Mouse (Mus musculus): ENCODE results near the gene Jmjd1c. TPM values are rescaled to one million over a fixed set of nuclear protein-coding genes. Genes with fewer than 3 reads are reported as not detected.

Gene Jmjd1c
- polyA plus RNA-seq, 1 experiment from 2014 or later = 36.2 TPM

GRCm38 (mm10) chr10:67284761-67285175 is 188.8 kb downstream of the Jmjd1c start:
- 0% methylated on average over 41 of the region's 41 CpGs for WGBS
- peak overlapping the region; percentile 66 for H3K27ac ChIP-seq

DNA sequence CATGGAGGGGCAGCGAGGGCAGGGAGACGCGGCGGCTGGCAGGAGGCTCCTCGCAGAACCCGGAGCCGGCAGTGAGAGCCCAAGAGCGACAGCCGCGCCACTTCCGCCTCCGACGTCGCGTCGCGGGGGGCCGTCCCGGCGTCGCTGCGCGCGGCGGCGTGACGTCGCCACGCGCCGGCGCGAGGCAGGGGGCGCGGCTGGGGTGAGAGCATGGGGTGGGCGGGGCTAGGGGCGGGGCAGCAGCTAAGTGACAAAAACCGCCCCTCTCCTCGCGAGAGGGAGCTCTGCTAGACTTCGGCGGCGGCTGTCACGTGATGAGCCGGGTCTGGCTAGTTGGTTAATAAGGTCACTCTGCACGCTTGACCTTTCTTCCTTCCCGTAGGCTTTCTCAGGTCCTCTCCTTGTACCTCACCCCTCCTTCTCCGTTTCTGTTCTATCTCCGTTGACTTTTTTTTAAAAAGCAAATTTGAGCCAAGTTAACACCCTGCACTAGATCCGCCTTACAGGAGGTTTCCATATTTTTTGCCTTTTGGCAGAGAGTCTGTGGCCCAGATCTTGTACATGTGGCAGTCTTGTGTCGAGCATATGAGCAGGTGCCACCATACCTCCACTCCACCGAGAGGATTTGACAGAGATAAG is 189.4 kb downstream of the Jmjd1c start, which contains the start of gene Nrbf2:
Nrbf2 (minus strand) TSS at position 130 of the 639 bp plus-strand sequence.
- Histone ChIP-seq H3K4me3 (replicated peaks) (peak within 1 kb of the TSS; percentile 97), H3K36me3 (no peaks in the 10 kb centered on the region), H3K9me3 (no peaks in the 10 kb centered on the region), H3K27ac (peak within 1 kb of the TSS; percentile 66), H3K27me3 (replicated peaks) (no peaks in the 10 kb centered on the region), H3K9ac (peak within 1 kb of the TSS; percentile 90), H3K4me2 (replicated peaks) (peak within 1 kb of the TSS; percentile 81), H3K4me1 (replicated peaks) (no peaks in the 10 kb centered on the region; the same call in 1 of the 2 replicates)
- 2% methylated on average over 49 of the region's 52 CpGs for whole genome bisulfite sequencing
- ATAC-seq = peak; percentile 96

More at GRCm38 (mm10) chr10:67284761-67285175, 188.8 kb downstream of the Jmjd1c start:
- Histone ChIP-seq H3K4me3 (replicated peaks) (peak overlapping the region; percentile 97), H3K36me3 (no peaks in the 10 kb centered on the region), H3K4me1 (replicated peaks) (no peaks in the 10 kb centered on the region; the same call in 1 of the 2 replicates), H3K4me2 (replicated peaks) (peak overlapping the region; percentile 81), H3K9ac (peak overlapping the region; percentile 90), H3K27me3 (replicated peaks) (no peaks in the 10 kb centered on the region), H3K9me3 (no peaks in the 10 kb centered on the region)
- ATAC-seq = peak; percentile 78

DNA sequence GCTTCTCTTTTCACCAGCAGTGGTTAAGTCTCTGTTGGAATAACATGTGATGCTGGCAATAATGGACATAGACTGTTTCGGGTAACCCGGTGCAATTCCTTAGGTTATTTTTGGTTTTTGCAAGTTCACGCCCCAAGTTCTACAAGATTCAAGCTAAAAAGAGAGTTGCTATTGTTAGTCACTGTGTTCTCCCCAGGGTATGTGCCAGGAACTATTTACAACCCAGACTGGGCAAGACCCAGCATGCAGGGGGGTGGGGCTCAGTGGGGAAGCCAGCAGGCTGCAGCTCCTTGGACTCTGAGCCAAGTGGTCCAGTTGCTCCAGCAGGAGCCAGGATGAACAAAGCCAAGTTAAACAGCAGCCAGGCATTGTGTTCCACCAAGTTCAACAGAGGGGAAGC is 192.0 kb downstream of the Jmjd1c start:
- Histone ChIP-seq H3K9me3 (no peaks in the 10 kb centered on the region), H3K27ac (no peak overlapping the region), H3K4me2 (replicated peaks) (no peak overlapping the region), H3K27me3 (replicated peaks) (no peaks in the 10 kb centered on the region), H3K4me1 (replicated peaks) (no peaks in the 10 kb centered on the region; the same call in 1 of the 2 replicates), H3K4me3 (replicated peaks) (no peak overlapping the region), H3K9ac (no peak overlapping the region), H3K36me3 (no peaks in the 10 kb centered on the region)
- 79% methylated on average over 3 of the region's 3 CpGs for WGBS
- ATAC-seq = no peak

DNA sequence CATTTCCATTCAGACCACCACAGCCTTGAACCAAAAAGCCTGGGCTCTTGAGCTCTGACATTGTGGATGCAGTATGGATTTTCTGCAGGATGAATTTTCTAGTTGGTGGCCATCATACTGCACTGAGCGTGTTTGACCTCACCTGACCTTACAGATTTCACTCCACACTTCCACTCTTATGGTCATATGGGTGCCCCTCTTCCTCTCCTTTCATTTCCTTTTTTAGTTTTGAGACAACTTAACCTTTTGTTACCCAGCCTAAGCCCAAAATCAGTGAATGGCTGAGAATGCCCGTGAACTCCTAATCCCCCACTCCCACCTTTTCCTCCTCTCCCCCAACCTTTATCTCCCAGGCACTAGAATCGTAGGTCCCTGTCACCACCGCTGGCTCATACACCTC is 194.7 kb downstream of the Jmjd1c start:
- no peak overlapping the region for H3K9ac ChIP-seq
- H3K4me2 ChIP-seq (replicated peaks) = no peak overlapping the region
- H3K4me1 ChIP-seq (replicated peaks) = no peaks in the 10 kb centered on the region
- 69% methylated on average over 4 of the region's 4 CpGs for WGBS
- ATAC-seq = no peak
- H3K36me3 ChIP-seq = no peaks in the 10 kb centered on the region
- H3K27me3 ChIP-seq (replicated peaks) = no peaks in the 10 kb centered on the region
- no peak overlapping the region for H3K4me3 ChIP-seq (replicated peaks)
- H3K27ac ChIP-seq = no peak overlapping the region
- no peaks in the 10 kb centered on the region for H3K9me3 ChIP-seq

GRCm38 (mm10) chr10:67291087-67291486 is 195.2 kb downstream of the Jmjd1c start:
- Histone ChIP-seq H3K4me3 (replicated peaks) (no peak overlapping the region), H3K27me3 (replicated peaks) (no peaks in the 10 kb centered on the region), H3K4me1 (replicated peaks) (no peaks in the 10 kb centered on the region), H3K36me3 (no peaks in the 10 kb centered on the region), H3K9me3 (no peaks in the 10 kb centered on the region), H3K27ac (no peak overlapping the region), H3K4me2 (replicated peaks) (no peak overlapping the region), H3K9ac (no peak overlapping the region)
- no peak for ATAC-seq
- WGBS = 44% methylated on average over 8 of the region's 8 CpGs

GRCm38 (mm10) chr10:67295331-67295730 is 199.4 kb downstream of the Jmjd1c start:
- Histone ChIP-seq H3K27me3 (replicated peaks) (no peaks in the 10 kb centered on the region), H3K9me3 (no peaks in the 10 kb centered on the region), H3K36me3 (no peaks in the 10 kb centered on the region), H3K27ac (no peak overlapping the region), H3K9ac (no peak overlapping the region), H3K4me3 (replicated peaks) (no peak overlapping the region), H3K4me1 (replicated peaks) (no peaks in the 10 kb centered on the region), H3K4me2 (replicated peaks) (no peak overlapping the region)
- 69% methylated on average over 5 of the region's 5 CpGs for WGBS
- ATAC-seq = no peak

DNA sequence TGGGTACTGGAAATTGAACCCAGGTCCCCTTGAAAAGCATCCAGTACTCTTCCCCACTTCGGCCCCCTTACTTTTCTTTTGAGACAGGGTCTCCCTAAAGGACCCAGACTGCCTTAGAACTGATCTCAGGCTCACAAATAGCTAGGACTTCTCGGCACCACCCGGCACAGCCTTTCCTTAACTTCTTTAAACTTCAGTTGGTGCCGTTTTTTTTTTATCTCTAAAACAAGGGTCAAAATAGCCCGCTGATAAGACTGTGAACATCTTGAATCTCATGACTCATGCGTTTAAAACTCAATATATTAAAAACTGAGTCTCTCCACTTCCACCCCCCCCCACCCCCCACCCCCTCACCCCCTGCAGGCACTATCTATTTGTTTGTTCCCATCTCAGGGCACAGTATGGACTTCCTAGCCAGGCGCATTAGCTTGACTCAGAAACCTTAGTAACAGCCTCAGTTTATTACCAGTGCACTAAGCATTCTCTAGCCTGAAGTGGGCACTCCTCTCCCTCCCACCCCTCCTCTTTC is 200.1 kb downstream of the Jmjd1c start:
- H3K27ac ChIP-seq = no peak overlapping the region
- H3K36me3 ChIP-seq = no peaks in the 10 kb centered on the region
- no peak for ATAC-seq
- no peaks in the 10 kb centered on the region for H3K27me3 ChIP-seq (replicated peaks)
- no peak overlapping the region for H3K9ac ChIP-seq
- no peak overlapping the region for H3K4me2 ChIP-seq (replicated peaks)
- H3K4me1 ChIP-seq (replicated peaks) = no peaks in the 10 kb centered on the region
- no peaks in the 10 kb centered on the region for H3K9me3 ChIP-seq
- H3K4me3 ChIP-seq (replicated peaks) = no peak overlapping the region
- WGBS = 75% methylated on average over 7 of the region's 7 CpGs

DNA sequence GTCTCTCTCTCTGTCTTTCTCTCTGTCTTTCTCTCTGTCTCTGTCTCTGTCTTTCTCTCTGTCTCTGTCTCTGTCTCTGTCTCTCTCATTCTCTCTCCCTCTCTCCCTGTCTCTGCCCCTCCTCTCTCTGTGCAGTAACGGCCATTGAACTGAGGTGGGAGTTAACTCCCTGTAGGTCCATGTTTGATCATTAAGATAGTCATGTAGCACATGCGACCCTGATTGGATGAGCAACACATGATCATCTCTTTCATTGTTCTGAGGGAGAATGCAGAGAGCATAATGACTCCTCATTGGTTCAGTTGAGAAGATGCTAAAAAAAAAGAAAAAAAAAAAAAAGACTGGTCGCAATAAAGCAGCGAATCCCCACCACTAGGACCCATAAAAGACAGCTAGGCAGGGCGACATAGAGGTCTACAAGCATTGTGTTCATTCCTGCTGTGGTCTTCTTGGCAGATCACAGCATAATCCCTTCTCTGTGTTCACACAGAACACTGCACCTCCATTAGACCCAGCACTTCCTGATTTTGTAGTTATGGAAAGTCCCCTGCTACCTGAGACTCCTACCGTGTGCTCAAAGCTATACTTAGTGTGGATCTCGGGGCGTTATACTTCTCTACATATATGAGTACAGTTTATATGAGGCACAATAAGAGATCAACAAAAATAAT is 200.7 kb downstream of the Jmjd1c start:
- Histone ChIP-seq H3K36me3 (no peaks in the 10 kb centered on the region), H3K9me3 (no peaks in the 10 kb centered on the region), H3K4me2 (replicated peaks) (no peak overlapping the region), H3K27ac (no peak overlapping the region), H3K27me3 (replicated peaks) (no peaks in the 10 kb centered on the region), H3K4me3 (replicated peaks) (no peak overlapping the region), H3K9ac (no peak overlapping the region), H3K4me1 (replicated peaks) (no peaks in the 10 kb centered on the region)
- no peak for ATAC-seq
- WGBS = 86% methylated on average over 8 of the region's 8 CpGs

DNA sequence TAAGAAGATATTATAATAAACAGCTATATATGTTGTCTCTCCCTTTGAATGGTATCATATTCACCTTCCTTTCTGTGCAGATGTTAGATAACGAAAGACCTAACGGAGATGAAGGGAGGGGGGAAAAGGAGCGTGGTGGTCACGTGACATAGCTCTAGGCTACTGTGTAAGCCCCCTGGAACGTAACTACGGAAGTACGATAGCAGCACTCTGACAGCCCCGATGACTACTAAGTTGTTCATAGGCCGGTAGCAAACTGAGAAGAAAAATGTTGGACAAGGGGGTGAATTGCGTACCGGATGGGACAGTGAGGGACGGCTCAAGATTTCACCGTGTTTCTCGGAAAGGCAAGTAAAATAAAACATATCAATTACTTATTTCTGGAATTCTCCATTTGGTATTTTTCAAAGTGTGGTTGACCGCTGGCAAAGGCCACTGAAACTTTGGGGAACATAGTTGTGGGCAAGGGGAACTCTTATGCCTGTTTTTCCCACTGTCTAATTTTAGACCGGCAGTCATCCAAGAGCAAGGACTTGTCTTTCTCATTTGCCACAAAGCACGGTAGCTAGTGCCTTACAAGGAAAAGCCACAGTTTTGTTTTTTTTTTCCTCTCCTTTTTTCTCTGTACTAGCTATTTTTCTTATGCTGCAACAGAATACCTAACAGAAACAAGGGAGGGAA is 201.4 kb downstream of the Jmjd1c start:
- 89% methylated on average over 17 of the region's 17 CpGs for WGBS

DNA sequence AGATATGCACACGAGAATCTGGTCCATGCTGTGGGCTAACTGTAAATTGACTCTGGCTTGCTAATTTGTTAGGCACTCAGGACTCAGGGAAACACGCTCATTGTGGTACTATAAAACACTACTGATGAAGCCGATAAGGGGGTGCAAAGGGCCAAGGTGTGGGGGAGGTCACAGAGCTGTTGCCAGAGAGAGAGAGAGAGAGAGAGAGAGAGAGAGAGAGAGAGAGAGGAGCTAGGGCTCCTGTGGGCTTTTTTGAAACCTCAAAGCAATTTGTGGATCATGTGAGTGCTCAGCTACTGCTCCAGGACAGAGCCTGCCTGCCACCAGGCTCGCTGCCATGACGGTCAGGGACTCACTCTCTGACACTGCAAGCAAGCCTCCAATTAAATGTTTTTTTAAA is 202.9 kb downstream of the Jmjd1c start:
- no peak overlapping the region for H3K4me3 ChIP-seq (replicated peaks)
- H3K36me3 ChIP-seq = no peaks in the 10 kb centered on the region
- H3K27ac ChIP-seq = no peak overlapping the region
- no peak overlapping the region for H3K9ac ChIP-seq
- H3K4me1 ChIP-seq (replicated peaks) = no peaks in the 10 kb centered on the region
- H3K4me2 ChIP-seq (replicated peaks) = no peak overlapping the region
- WGBS = 39% methylated on average over 5 of the region's 5 CpGs
- H3K9me3 ChIP-seq = no peaks in the 10 kb centered on the region
- no peak for ATAC-seq
- H3K27me3 ChIP-seq (replicated peaks) = no peaks in the 10 kb centered on the region

More for the DNA sequence above, 201.4 kb downstream of the Jmjd1c start:
- Histone ChIP-seq H3K27ac (no peak overlapping the region), H3K9me3 (no peaks in the 10 kb centered on the region), H3K4me1 (replicated peaks) (no peaks in the 10 kb centered on the region), H3K4me3 (replicated peaks) (no peak overlapping the region), H3K4me2 (replicated peaks) (no peak overlapping the region), H3K9ac (no peak overlapping the region), H3K27me3 (replicated peaks) (no peaks in the 10 kb centered on the region), H3K36me3 (no peaks in the 10 kb centered on the region)
- ATAC-seq = no peak

DNA sequence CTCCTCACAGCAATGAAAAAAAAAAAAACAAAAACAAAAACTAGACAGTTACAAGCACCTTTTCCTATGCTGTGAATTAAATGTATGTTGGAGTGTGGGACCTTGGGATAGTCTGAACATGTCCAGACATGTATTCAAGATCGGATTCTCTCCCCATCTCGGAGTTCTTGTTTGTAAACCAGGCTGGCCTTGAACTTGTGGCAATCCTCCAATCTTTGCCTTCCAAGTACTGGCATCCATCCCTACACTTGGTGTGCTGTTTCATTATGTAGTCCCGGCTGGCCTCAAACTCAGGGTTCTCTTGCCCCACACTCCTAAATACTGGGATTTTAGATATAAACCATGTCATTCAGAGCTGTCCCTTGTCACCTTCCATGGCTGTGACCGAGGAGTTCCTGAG is 203.4 kb downstream of the Jmjd1c start:
- no peak overlapping the region for H3K9ac ChIP-seq
- H3K27ac ChIP-seq = no peak overlapping the region
- 69% methylated on average over 4 of the region's 4 CpGs for WGBS
- no peak overlapping the region for H3K4me2 ChIP-seq (replicated peaks)
- no peaks in the 10 kb centered on the region for H3K36me3 ChIP-seq
- no peaks in the 10 kb centered on the region for H3K9me3 ChIP-seq
- no peaks in the 10 kb centered on the region for H3K27me3 ChIP-seq (replicated peaks)
- no peak overlapping the region for H3K4me3 ChIP-seq (replicated peaks)
- no peak for ATAC-seq
- no peaks in the 10 kb centered on the region for H3K4me1 ChIP-seq (replicated peaks)

- no peak overlapping the region for H3K4me3 ChIP-seq (replicated peaks)
- no peak overlapping the region for H3K27ac ChIP-seq
- no peaks in the 10 kb centered on the region for H3K27me3 ChIP-seq (replicated peaks)
- no peaks in the 10 kb centered on the region for H3K36me3 ChIP-seq
- no peak overlapping the region for H3K4me2 ChIP-seq (replicated peaks)
- 91% methylated on average over 6 of the region's 6 CpGs for WGBS
- no peak for ATAC-seq
- no peaks in the 10 kb centered on the region for H3K9me3 ChIP-seq
- no peak overlapping the region for H3K9ac ChIP-seq
- no peaks in the 10 kb centered on the region for H3K4me1 ChIP-seq (replicated peaks)
Measured at GRCm38 (mm10) chr10:67301046-67301445, 205.1 kb downstream of the Jmjd1c start.
